Comparison of ENCODE assay signal across 8 mouse cellular contexts in the genomic region with DNA sequence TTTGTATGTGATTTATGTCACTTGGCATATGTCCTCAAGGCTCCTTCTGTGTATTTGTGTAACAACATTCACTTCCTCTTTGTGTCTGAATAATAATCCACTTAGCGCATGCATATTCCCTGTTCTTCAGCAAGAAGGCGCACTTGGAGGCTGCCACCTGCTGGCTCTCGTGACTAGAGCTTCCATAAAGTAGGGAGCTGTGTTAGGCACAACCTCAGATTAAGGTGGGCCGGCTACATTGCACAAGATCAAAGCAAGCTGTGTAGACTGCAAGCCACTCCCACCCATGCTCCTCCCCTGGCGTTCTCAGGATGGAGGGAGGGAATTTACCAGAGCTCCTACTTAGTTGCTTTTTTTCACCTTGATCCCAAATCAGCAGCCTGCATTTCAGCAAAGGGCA. TPM values are rescaled to one million over a fixed set of nuclear protein-coding genes. Genes with fewer than 3 reads are reported as not detected.
DNase-seq lines count a peak whose midpoint lies in the region; ATAC-seq and TF ChIP-seq lines count a peak whose summit lies in the region.

No protein-coding gene starts in this region.

- H3K4me3 ChIP-seq in heart, embryonic 12.5 days: no peak overlapping the region
- no peak overlapping the region for H3K4me3 ChIP-seq in forebrain, embryonic 16.5 days (replicated peaks; ENCODE audit: low read length)
- no peak overlapping the region for H3K4me3 ChIP-seq in limb, embryonic 14.5 days (replicated peaks; ENCODE audit: low read length)

- H3K9me3 ChIP-seq in heart, embryonic 12.5 days (replicated peaks): peaks cover 8% of the 10 kb centered on the region
- H3K9me3 ChIP-seq in forebrain, embryonic 16.5 days (ENCODE audit: control insufficient read depth, low read length): no peaks in the 10 kb centered on the region
- no peaks in the 10 kb centered on the region for H3K9me3 ChIP-seq in limb, embryonic 14.5 days (ENCODE audit: control insufficient read depth, low read length)

- H3K4me2 ChIP-seq in heart, embryonic 12.5 days: no peak overlapping the region
- no peak overlapping the region for H3K4me2 ChIP-seq in forebrain, embryonic 16.5 days (ENCODE audit: low read length)
- no peak overlapping the region; the same call in 1 of the 2 replicates for H3K4me2 ChIP-seq in limb, embryonic 14.5 days (replicated peaks; ENCODE audit: low read depth, low read length, severe bottlenecking)

- H3K27me3 ChIP-seq in heart, embryonic 12.5 days (replicated peaks): no peaks in the 10 kb centered on the region; the same call in 1 of the 2 replicates
- H3K27me3 ChIP-seq in forebrain, embryonic 16.5 days (replicated peaks; ENCODE audit: control insufficient read depth, insufficient read depth, low read length): peaks cover 12% of the 10 kb centered on the region; the same call in 1 of the 2 replicates
- H3K27me3 ChIP-seq in limb, embryonic 14.5 days (ENCODE audit: control insufficient read depth, insufficient read depth, low read length): no peaks in the 10 kb centered on the region

- 10% methylated on average over 5 of the region's 5 CpGs for WGBS in heart, embryonic 12.5 days
- 11% methylated on average over 5 of the region's 5 CpGs for WGBS in forebrain, embryonic 16.5 days
- 16% methylated on average over 5 of the region's 5 CpGs for whole genome bisulfite sequencing in limb, embryonic 14.5 days

- ATAC-seq in heart, embryonic 12.5 days (ENCODE audit: insufficient number of reproducible peaks, low FRiP score): no peak
- peak; percentile 69 for ATAC-seq in forebrain, embryonic 16.5 days
- ATAC-seq in limb, embryonic 14.5 days (ENCODE audit: low FRiP score, low read depth): no peak; the same call in 1 of the 2 replicates

- H3K9ac ChIP-seq in heart, embryonic 12.5 days: no peak overlapping the region
- no peak overlapping the region for H3K9ac ChIP-seq in forebrain, embryonic 16.5 days (replicated peaks; ENCODE audit: low read depth, low read length)
- H3K9ac ChIP-seq in limb, embryonic 14.5 days (ENCODE audit: low read depth, low read length, severe bottlenecking): no peak overlapping the region

- H3K4me1 ChIP-seq in heart, embryonic 12.5 days (replicated peaks): peaks cover 6% of the 10 kb centered on the region; the same call in 1 of the 2 replicates
- H3K4me1 ChIP-seq in forebrain, embryonic 16.5 days (replicated peaks; ENCODE audit: control insufficient read depth, insufficient read depth, low read length): peaks cover 5% of the 10 kb centered on the region; the same call in 1 of the 2 replicates
- H3K4me1 ChIP-seq in limb, embryonic 14.5 days (ENCODE audit: control insufficient read depth, insufficient read depth, low read length): no peaks in the 10 kb centered on the region

- DNase-seq in heart, adult 11 months: peak; percentile 92
- DNase-seq in NIH3T3 (ENCODE audit: low read depth): peak; percentile 74
- DNase-seq in kidney, adult 18-20 months: peak; percentile 65
- DNase-seq in limb, embryonic 14.5 days (ENCODE audit: low spot score): peak; percentile 30
- DNase-seq in naive thymus-derived CD4-positive, alpha-beta T cell, adult 2 months (ENCODE audit: low read depth): peak; percentile 67
- peak; percentile 64 for DNase-seq in thymus, postnatal 14 days

- H3K36me3 ChIP-seq in heart, embryonic 12.5 days: no peaks in the 10 kb centered on the region
- no peaks in the 10 kb centered on the region for H3K36me3 ChIP-seq in forebrain, embryonic 16.5 days (ENCODE audit: control insufficient read depth, insufficient read depth)
- no peaks in the 10 kb centered on the region for H3K36me3 ChIP-seq in limb, embryonic 14.5 days (ENCODE audit: control insufficient read depth, insufficient read depth, low read length)

- no peak for TF ChIP-seq POLR2A in limb, embryonic 14.5 days (IDR thresholded peaks at IDR 0.05; ENCODE audit: borderline replicate concordance, extremely low read depth, insufficient read depth, insufficient read length)

- H3K27ac ChIP-seq in heart, embryonic 12.5 days (ENCODE audit: poor library complexity, severe bottlenecking): no peak overlapping the region
- no peak overlapping the region for H3K27ac ChIP-seq in forebrain, embryonic 16.5 days (ENCODE audit: low read length)
- no peak overlapping the region for H3K27ac ChIP-seq in limb, embryonic 14.5 days (replicated peaks; ENCODE audit: low read depth, low read length)

RNA-seq across cellular contexts. Expression of gene Gars, which starts 21.6 kb away (rescaled TPM):
- polyA plus RNA-seq in heart, embryonic 12.5 days (2016; fragmentation: Nextera tagmentation; extraction: Ambion mirVana): 189 and 199 TPM in 2 replicates
- polyA plus RNA-seq in forebrain, embryonic 16.5 days (2015; fragmentation: Nextera tagmentation; extraction: Ambion mirVana): 229 and 233 TPM in 2 replicates
- 67.5 and 81.9 TPM in 2 replicates for polyA plus RNA-seq in limb, embryonic 14.5 days (2012; rRNA removed)
- 133 and 136 TPM in 2 replicates for polyA plus RNA-seq in limb, embryonic 14.5 days (2014; fragmentation: Nextera tagmentation; extraction: Ambion mirVana)

RNA-seq across cellular contexts. Expression of gene Ggct, which starts 23.5 kb away (rescaled TPM):
- polyA plus RNA-seq in heart, embryonic 12.5 days (2016; fragmentation: Nextera tagmentation; extraction: Ambion mirVana): 5.8 and 6.9 TPM in 2 replicates
- 18.9 and 21.0 TPM in 2 replicates for polyA plus RNA-seq in forebrain, embryonic 16.5 days (2015; fragmentation: Nextera tagmentation; extraction: Ambion mirVana)
- polyA plus RNA-seq in limb, embryonic 14.5 days (2012; rRNA removed): 2.0 and 4.0 TPM in 2 replicates
- 9.3 and 11.4 TPM in 2 replicates for polyA plus RNA-seq in limb, embryonic 14.5 days (2014; fragmentation: Nextera tagmentation; extraction: Ambion mirVana)

RNA-seq across cellular contexts. Expression of gene Nod1, which starts 43.8 kb away (rescaled TPM):
- polyA plus RNA-seq in heart, embryonic 12.5 days (2016; fragmentation: Nextera tagmentation; extraction: Ambion mirVana): 4.1 and 4.2 TPM in 2 replicates
- polyA plus RNA-seq in forebrain, embryonic 16.5 days (2015; fragmentation: Nextera tagmentation; extraction: Ambion mirVana): 2.3 and 2.5 TPM in 2 replicates
- 13.1 and 15.9 TPM in 2 replicates for polyA plus RNA-seq in limb, embryonic 14.5 days (2012; rRNA removed)
- 7.4 and 9.1 TPM in 2 replicates for polyA plus RNA-seq in limb, embryonic 14.5 days (2014; fragmentation: Nextera tagmentation; extraction: Ambion mirVana)

Comparison
In these comparisons a context has a peak if more than half of its experiments do, and no peak if none do; other contexts are left out.
1. DNase-seq: peak in every context shown above with its lines; median percentile 92 in heart, adult 11 months; 74 in NIH3T3; 67 in naive thymus-derived CD4-positive, alpha-beta T cell, adult 2 months; 65 in kidney, adult 18-20 months; 64 in thymus, postnatal 14 days; 30 in limb, embryonic 14.5 days.